Mouse (Mus musculus) brain, embryonic 18.5 days (tissue): ENCODE measurements at regions not wholly inside any gene's neighbourhood (a gene's known extent, or its start where the extent isn't known, plus 50 kb on each side); places are given as distances from the start of the nearest gene placed in this dataset.

ENCODE experiments used
- DNase-seq: peaks from one replicate; pipeline ENCODE4 v3.0.0-alpha.2; 2012; ENCODE audit warnings: low read depth, low spot score

GRCm38 (mm10) chrX:11829411-11830002 lies 330.6 kb downstream of the Bcor start:
- no peak for DNase-seq

GRCm38 (mm10) chrX:11837566-11837965 lies 322.6 kb downstream of the Bcor start:
- no peak for DNase-seq

GRCm38 (mm10) chrX:11839665-11840245 lies 320.4 kb downstream of the Bcor start:
- DNase-seq, result no peak

- DNase-seq, result no peak
Observed at GRCm38 (mm10) chrX:11840319-11841035, 319.7 kb downstream of the Bcor start.

- DNase-seq, result no peak
Observed at GRCm38 (mm10) chrX:11845566-11845965, 314.6 kb downstream of the Bcor start.

- DNase-seq, result no peak
Observed at GRCm38 (mm10) chrX:11855910-11856309, 304.2 kb downstream of the Bcor start.

GRCm38 (mm10) chrX:11859396-11859795 lies 300.8 kb downstream of the Bcor start:
- DNase-seq, result no peak

- no peak for DNase-seq
Observed at GRCm38 (mm10) chrX:11861119-11861708, 298.9 kb downstream of the Bcor start.

GRCm38 (mm10) chrX:11861892-11862291 lies 298.3 kb downstream of the Bcor start:
- DNase-seq, result no peak

- DNase-seq, result no peak
Observed at GRCm38 (mm10) chrX:11863106-11863505, 297.0 kb downstream of the Bcor start.

- no peak for DNase-seq
Observed at GRCm38 (mm10) chrX:11873913-11874312, 286.2 kb downstream of the Bcor start.

- DNase-seq, result no peak
Observed at GRCm38 (mm10) chrX:11876636-11877035, 283.5 kb downstream of the Bcor start.

GRCm38 (mm10) chrX:11878028-11878427 lies 282.1 kb downstream of the Bcor start:
- no peak for DNase-seq

GRCm38 (mm10) chrX:11880972-11881371 lies 279.2 kb downstream of the Bcor start:
- DNase-seq, result no peak

GRCm38 (mm10) chrX:11883738-11884716 lies 276.1 kb downstream of the Bcor start:
- no peak for DNase-seq

GRCm38 (mm10) chrX:11892396-11892795 lies 267.8 kb downstream of the Bcor start:
- DNase-seq, result no peak

GRCm38 (mm10) chrX:11893606-11894279 lies 266.4 kb downstream of the Bcor start:
- no peak for DNase-seq

- DNase-seq, result no peak
Observed at GRCm38 (mm10) chrX:11894280-11894662, 265.9 kb downstream of the Bcor start.

- DNase-seq, result no peak
Observed at GRCm38 (mm10) chrX:11895396-11895795, 264.8 kb downstream of the Bcor start.

- no peak for DNase-seq
Observed at GRCm38 (mm10) chrX:11898280-11898679, 261.9 kb downstream of the Bcor start.

- DNase-seq, result no peak
Observed at GRCm38 (mm10) chrX:11899051-11899450, 261.1 kb downstream of the Bcor start.
